Mouse (Mus musculus): ENCODE data around the gene Cebpe. TPM values are rescaled to one million over a fixed set of nuclear protein-coding genes. Genes with fewer than 3 reads are reported as not detected.

Cebpe gene
- polyA plus RNA-seq, 1 experiment: 1.1 TPM

DNA sequence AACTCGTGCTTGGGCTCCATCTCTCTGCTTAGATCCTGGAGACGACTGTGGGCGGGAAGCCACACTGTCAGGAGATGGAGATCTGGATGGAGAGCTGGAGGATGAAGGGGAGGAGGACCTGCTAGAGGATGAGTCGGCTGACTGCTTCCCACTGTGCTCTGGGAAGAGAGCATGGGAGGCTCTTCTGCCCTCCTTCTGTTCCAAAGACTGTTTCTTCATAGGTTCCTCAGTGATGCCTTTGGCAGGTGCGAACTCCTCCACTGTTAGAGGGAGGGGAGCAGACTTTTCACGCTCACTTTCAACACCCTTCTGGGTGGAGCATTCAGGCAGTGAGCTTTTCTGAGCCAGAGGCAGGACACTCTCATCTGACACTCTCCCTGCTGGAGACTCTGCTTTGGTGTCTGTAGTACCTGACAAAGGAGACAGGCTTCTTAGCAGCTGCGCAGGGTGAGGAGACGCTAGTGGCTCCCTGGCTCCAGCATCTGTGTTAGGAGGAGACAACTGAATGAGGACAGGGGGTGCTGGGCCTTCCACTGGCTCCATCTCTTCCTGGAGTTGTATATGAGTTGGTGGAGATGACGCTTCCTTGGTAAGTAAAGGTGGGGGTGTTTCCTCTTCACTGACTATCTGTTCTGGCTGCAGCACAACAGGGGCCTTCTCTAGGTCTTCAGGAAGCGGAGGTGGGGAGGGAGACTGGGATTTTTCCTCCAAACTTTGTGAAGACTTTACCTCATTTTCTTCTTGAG is 47.3 kb downstream of the Cebpe start:
- no peak for TF ChIP-seq POLR2A (IDR thresholded peaks at IDR 0.05; ENCODE audit: borderline replicate concordance, extremely low read depth, low read depth, low read length)
- no peak for TF ChIP-seq CTCF (IDR thresholded peaks at IDR 0.05; ENCODE audit: insufficient read depth, low read length)
- no peak for DNase-seq

More for the DNA sequence above, 47.3 kb downstream of the Cebpe start:
- Histone ChIP-seq H3K4me3 (replicated peaks; ENCODE audit: extremely low read depth, low read depth, low read length) (no peak overlapping the region), H3K4me1 (ENCODE audit: control insufficient read depth, insufficient read depth, low read length) (no peaks in the 10 kb centered on the region)
- 88% methylated on average over 10 of the region's 10 CpGs for WGBS

Other genes starting within 250 kb of the Cebpe start
- 184 and 199 TPM in 2 replicates for gene Lrp10, start 248.0 kb downstream of the Cebpe start, polyA plus RNA-seq (2012; rRNA removed)
- 3.0 TPM in 2 replicates for gene Rem2, start 236.1 kb downstream of the Cebpe start, polyA plus RNA-seq (2012; rRNA removed)
- 15.1 and 20.2 TPM in 2 replicates for gene Prmt5, start 194.6 kb downstream of the Cebpe start, polyA plus RNA-seq (2012; rRNA removed)
- 7.4 and 7.9 TPM in 2 replicates for gene Haus4, start 157.6 kb downstream of the Cebpe start, polyA plus RNA-seq (2012; rRNA removed)
- 36.4 and 49.6 TPM in 2 replicates for gene Ajuba, start 134.6 kb downstream of the Cebpe start, polyA plus RNA-seq (2012; rRNA removed)
- gene 4931414P19Rik, start 106.2 kb downstream of the Cebpe start, polyA plus RNA-seq (2012; rRNA removed): 6.5 and 7.3 TPM in 2 replicates
- 129 and 146 TPM in 2 replicates for gene Psmb5, start 94.2 kb downstream of the Cebpe start, polyA plus RNA-seq (2012; rRNA removed)
- not detected in 2 replicates for gene Psmb11, start 90.7 kb downstream of the Cebpe start, polyA plus RNA-seq (2012; rRNA removed)
- not detected in 2 replicates for gene Gm17606, start 71.2 kb downstream of the Cebpe start, polyA plus RNA-seq (2012; rRNA removed)
- 2.8 and 2.9 TPM in 2 replicates for gene Cdh24, start 70.8 kb downstream of the Cebpe start, polyA plus RNA-seq (2012; rRNA removed)
- 49.8 and 50.5 TPM in 2 replicates for gene 1700123O20Rik, start 26.0 kb downstream of the Cebpe start, polyA plus RNA-seq (2012; rRNA removed)
- 100 and 121 TPM in 2 replicates for gene Acin1, start 25.2 kb downstream of the Cebpe start, polyA plus RNA-seq (2012; rRNA removed)
- 0.43 and 0.56 TPM in 2 replicates for gene Gm29776, start 13.3 kb downstream of the Cebpe start, polyA plus RNA-seq (2012; rRNA removed)
- gene Slc7a8, start 69.8 kb upstream of the Cebpe start, polyA plus RNA-seq (2012; rRNA removed): 2.9 and 4.0 TPM in 2 replicates
- not detected in 2 replicates for gene Rnf212b, start 102.0 kb upstream of the Cebpe start, polyA plus RNA-seq (2012; rRNA removed)
- gene Homez, start 158.8 kb upstream of the Cebpe start, polyA plus RNA-seq (2012; rRNA removed): 3.3 and 5.3 TPM in 2 replicates
- gene Ppp1r3e, start 165.4 kb upstream of the Cebpe start, polyA plus RNA-seq (2012; rRNA removed): 17.8 and 24.4 TPM in 2 replicates
- gene Bcl2l2, start 171.2 kb upstream of the Cebpe start, polyA plus RNA-seq (2012; rRNA removed): 69.3 and 70.1 TPM in 2 replicates
- gene Gm20521, start 171.3 kb upstream of the Cebpe start, polyA plus RNA-seq (2012; rRNA removed): 6.8 TPM in 1 of 2 replicates, not detected in the other
- 77.5 and 112 TPM in 2 replicates for gene Pabpn1, start 180.3 kb upstream of the Cebpe start, polyA plus RNA-seq (2012; rRNA removed)
- gene Slc22a17, start 201.0 kb upstream of the Cebpe start, polyA plus RNA-seq (2012; rRNA removed): 61.8 and 63.8 TPM in 2 replicates
- 11.8 and 16.3 TPM in 2 replicates for gene Efs, start 214.0 kb upstream of the Cebpe start, polyA plus RNA-seq (2012; rRNA removed)
- not detected in 2 replicates for gene Il25, start 220.5 kb upstream of the Cebpe start, polyA plus RNA-seq (2012; rRNA removed)
- 0.69 and 2.2 TPM in 2 replicates for gene Cmtm5, start 224.1 kb upstream of the Cebpe start, polyA plus RNA-seq (2012; rRNA removed)